Mouse (Mus musculus) liver, adult 10 weeks (tissue): ENCODE measurements around the gene Klhl10. TPM values are rescaled to one million over a fixed set of nuclear protein-coding genes. Genes with fewer than 3 reads are reported as not detected.

Source experiments
- polyA plus RNA-seq: library from polyadenylated mRNA; stranded (reverse); fragments of 350-450 nt; fragmentation: Illumina TruSeq; extraction: RNeasy Lipid Tissue Mini Kit (QIAGEN cat#74804); gene quantifications from one replicate; pipeline ENCODE4 v1.2.3, GENCODE M21; 2014; ENCODE audit warnings: low read depth, low replicate concordance

Klhl10 gene
- polyA plus RNA-seq = not detected

GRCm38 (mm10) chr11:100441797-100442196 is at the start of gene Klhl10, which contains the start of gene Nt5c3b:
TSS of gene Klhl10 (plus strand) at chr11:100441917.
TSS of gene Nt5c3b (minus strand) at chr11:100441808.

GRCm38 (mm10) chr11:100397600-100398389 is 43.9 kb upstream of the Klhl10 start, which contains the start of gene Jup:
TSS of gene Jup (minus strand) at chr11:100397763.

DNA sequence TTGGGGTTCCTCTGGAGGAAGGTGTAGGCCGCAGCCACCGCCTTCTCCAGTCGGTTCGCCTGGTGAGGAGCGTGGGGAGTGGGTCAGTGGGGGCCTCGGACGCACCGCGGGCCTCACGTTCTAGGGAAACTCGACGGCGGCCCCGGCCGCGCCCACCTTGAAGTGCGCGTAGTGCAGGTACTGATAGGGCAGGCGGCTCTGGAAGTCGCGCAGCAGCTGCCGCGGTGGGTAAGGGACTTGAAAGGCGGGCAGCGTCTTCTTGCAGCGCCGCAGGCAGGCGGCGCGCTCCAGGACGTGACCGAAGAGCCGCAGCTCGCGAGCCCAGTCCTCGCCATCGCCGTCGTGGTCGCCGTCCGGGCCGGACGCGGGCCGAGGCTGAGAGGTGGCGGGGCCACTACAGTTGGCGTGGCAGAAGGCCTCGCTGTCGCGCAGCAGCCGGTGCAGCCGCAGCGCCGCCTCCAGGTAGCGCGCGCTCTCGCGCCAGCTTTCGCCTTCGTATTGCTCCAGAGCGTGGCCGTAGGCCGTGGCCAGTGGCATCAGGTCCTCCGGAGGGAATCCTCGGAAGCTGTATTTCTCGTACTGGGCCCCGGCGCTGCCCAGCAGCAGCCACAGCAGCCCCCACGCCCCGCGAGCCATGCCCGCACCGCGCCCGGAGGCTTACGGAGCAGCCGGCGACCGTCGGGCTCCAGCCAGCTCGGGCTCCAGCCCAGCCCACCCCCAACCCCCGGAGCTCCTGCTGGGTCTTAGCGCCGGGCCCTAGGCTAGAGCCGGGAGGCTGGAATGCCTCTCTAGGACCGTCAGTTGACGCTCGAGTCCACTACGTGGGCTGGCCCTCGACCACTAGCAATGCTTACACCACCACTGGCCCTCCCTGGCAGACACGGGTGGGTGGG is 27.4 kb upstream of the Klhl10 start, which contains the start of gene P3h4:
TSS of gene P3h4 (minus strand) at position 816 of the 893 bp plus-strand sequence.

GRCm38 (mm10) chr11:100414914-100415822 is 26.5 kb upstream of the Klhl10 start, which contains the start of gene Fkbp10:
TSS of gene Fkbp10 (plus strand) at chr11:100415697.

DNA sequence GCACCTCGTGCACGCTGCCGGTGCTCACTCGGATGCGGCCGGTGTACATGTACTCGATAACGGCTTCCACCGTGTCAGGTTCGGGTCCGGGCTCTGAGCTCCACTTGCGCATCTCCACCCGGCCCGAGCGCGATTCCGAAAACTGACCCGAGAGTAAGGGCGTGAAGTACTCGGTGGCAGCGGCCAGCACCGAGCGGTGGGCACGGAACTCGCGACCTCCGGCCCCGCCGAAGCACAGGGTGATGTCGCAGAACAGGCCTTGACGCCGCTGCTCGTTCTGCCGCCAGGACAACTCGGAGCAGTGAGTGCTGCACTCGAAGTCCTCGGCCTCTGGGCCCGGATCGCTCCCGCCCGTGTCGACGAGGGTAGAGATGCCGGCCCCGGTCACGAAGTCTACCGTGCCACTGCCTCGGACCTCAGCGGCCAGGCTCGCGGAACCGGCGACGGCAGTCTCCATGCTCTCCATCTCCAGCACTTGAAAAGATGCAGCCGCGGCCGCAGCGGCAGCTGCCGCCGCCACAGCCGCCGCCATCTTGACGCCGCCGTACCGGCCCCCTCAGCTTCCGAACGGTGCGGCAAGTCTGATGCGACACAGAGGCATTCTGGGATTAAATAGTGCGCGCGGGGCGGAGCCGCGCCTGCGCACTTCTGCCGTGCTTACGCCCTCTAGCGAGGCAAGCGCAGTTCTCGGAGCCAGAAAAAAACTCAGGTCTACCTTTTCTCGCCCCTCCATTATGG is 30.6 kb downstream of the Klhl10 start, which contains the start of gene Klhl11:
TSS of gene Klhl11 (minus strand) at position 545 of the 738 bp plus-strand sequence.

Other genes with a start within 250 kb of the Klhl10 start
- not detected for gene Krt9, start 248.7 kb upstream of the Klhl10 start, polyA plus RNA-seq
- not detected for gene Krt14, start 234.4 kb upstream of the Klhl10 start, polyA plus RNA-seq
- gene Krt16, start 193.0 kb upstream of the Klhl10 start, polyA plus RNA-seq = not detected
- not detected for gene Krt17, start 180.9 kb upstream of the Klhl10 start, polyA plus RNA-seq
- not detected for gene Krt42, start 172.0 kb upstream of the Klhl10 start, polyA plus RNA-seq
- gene Eif1, start 122.0 kb upstream of the Klhl10 start, polyA plus RNA-seq = 1,293 TPM
- not detected for gene Gast, start 107.5 kb upstream of the Klhl10 start, polyA plus RNA-seq
- gene Hap1, start 85.8 kb upstream of the Klhl10 start, polyA plus RNA-seq = 0.45 TPM
- gene Jup, start 44.2 kb upstream of the Klhl10 start, polyA plus RNA-seq = 1.7 TPM
- gene P3h4, start 27.1 kb upstream of the Klhl10 start, polyA plus RNA-seq = not detected
- gene Fkbp10, start 26.2 kb upstream of the Klhl10 start, polyA plus RNA-seq = not detected
- gene Nt5c3b, start 109 bp upstream of the Klhl10 start, polyA plus RNA-seq = 1.7 TPM
- 1.7 TPM for gene Klhl11, start 30.8 kb downstream of the Klhl10 start, polyA plus RNA-seq
- 70.6 TPM for gene Acly, start 86.1 kb downstream of the Klhl10 start, polyA plus RNA-seq
- gene Ttc25, start 103.7 kb downstream of the Klhl10 start, polyA plus RNA-seq = not detected
- gene Cnp, start 133.0 kb downstream of the Klhl10 start, polyA plus RNA-seq = 3.5 TPM
- 2.1 TPM for gene Nkiras2, start 177.3 kb downstream of the Klhl10 start, polyA plus RNA-seq
- 75.5 TPM for gene Dnajc7, start 178.3 kb downstream of the Klhl10 start, polyA plus RNA-seq